Mouse (Mus musculus): ENCODE results near the gene Trim15. TPM values are rescaled to one million over a fixed set of nuclear protein-coding genes. Genes with fewer than 3 reads are reported as not detected.
A peak's percentile ranks its signal among the peaks of the same experiment; 100 is the strongest.
"Not testable (repeated sequence)": the region's sequence is repeated elsewhere in the genome, so short reads cannot be mapped to it uniquely, and the experiment has no call there.

Trim15 gene
- polyA plus RNA-seq, 1 experiment from 2014 or later: 0.40 TPM

DNA sequence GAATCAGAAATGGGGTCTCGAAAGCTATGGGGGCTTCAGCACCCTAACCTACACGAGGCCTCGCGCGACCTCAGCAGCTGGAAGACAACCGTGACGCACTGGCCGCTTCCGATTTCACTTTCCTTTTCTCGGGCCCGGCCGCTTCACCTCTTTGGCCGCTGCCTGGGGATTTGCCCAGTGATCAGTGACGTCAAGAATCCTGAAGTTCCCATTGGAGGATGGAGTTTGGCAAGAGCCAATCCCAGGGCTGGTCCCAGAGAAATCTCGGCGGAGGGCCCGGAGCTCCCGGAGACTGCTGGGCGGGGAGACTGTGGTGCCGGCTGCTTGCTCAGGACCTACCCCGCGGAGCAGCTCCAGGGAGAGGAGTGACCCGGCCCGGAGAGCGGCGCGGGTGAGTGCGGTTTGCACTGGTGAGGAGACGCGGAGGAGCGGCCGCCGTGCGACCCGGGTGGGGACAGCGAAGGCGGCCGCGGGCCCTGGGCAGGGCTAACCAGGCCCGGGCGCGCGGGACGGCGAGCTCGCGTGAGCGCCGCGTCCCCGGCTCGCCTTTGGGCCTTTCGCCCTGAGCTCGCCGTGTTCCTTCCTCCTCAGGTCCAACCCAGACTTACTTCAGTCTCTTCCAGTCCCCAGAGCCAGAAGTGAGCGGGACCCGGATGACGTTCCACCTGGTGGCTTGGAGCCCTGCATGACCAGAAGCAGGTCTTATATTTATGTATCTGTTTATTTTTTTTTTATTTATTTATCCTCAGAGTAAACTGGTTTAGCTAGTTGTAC lies 29.9 kb downstream of the Trim15 start, which contains the start of gene Trim26:
Gene Trim26 (plus strand): TSS at position 261 of the 774 bp plus-strand sequence.
- Histone ChIP-seq H3K9ac (peak within 1 kb of the TSS; percentile 88), H3K4me3 (peak within 1 kb of the TSS; percentile 71), H3K9me3 (no peaks in the 10 kb centered on the region), H3K27me3 (no peaks in the 10 kb centered on the region), H3K4me2 (peak within 1 kb of the TSS; percentile 61), H3K27ac (peak within 1 kb of the TSS; percentile 95), H3K4me1 (replicated peaks) (peaks cover 25% of the 10 kb centered on the region), H3K36me3 (no peaks in the 10 kb centered on the region)
- peak; percentile 99 for ATAC-seq (ENCODE audit: low FRiP score)
- under 1% methylated on average over 58 of the region's 58 CpGs for WGBS

- Histone ChIP-seq H3K27ac (peak overlapping the region; percentile 95), H3K4me3 (peak overlapping the region; percentile 71), H3K9me3 (no peaks in the 10 kb centered on the region), H3K4me1 (replicated peaks) (peaks cover 25% of the 10 kb centered on the region), H3K27me3 (no peaks in the 10 kb centered on the region), H3K36me3 (no peaks in the 10 kb centered on the region), H3K4me2 (peak overlapping the region; percentile 61), H3K9ac (peak overlapping the region; percentile 88)
- WGBS: 19% methylated on average over 3 of the region's 3 CpGs
- peak; percentile 66 for ATAC-seq (ENCODE audit: low FRiP score)
These were observed 30.6 kb downstream of the Trim15 start for GRCm38 (mm10) chr17:36836427-36836812.

DNA sequence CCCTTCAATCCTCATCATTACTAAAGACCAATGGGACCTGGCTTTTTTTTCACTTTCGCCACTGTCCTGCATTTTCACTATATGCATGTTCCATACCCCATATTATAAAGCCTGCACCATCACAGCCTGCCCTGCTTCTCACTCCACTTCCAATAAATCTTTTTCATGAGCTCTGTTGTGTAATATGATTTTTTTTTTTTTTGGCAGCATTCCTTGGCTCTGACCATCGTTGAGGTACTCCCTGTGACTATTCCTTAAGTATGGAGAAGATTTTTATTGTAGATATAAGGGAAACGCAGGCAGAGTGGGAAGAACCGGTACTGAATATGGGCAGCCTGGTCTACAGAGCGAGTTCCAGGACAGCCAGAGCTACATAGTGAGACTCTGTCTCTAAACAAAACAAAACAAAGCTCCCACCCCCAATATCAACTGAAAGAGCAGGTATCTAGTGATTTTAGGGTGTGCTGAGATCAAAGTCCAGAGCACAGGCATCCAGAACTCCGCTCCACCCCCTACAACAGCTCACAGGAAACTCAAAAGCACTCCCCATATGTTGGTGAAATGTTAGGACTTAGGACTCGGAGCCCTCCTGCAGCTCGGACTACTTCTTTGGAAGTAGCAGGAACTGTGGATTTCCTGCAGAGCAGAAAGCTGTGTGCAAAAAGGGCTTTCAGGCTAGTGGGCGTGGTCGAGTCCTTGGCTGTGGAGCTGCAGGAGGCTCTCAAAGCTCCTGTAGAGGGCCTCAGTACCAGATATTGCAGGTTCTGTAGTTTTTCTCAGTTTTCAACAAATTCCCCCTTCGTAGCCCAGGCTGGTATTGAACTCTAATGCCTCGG lies 31.2 kb downstream of the Trim15 start:
- 36% methylated on average over 12 of the region's 12 CpGs for WGBS
- no peaks in the 10 kb centered on the region for H3K27me3 ChIP-seq
- H3K4me1 ChIP-seq (replicated peaks): peaks cover 25% of the 10 kb centered on the region
- ATAC-seq (ENCODE audit: low FRiP score): peak; percentile 2; the same call in 1 of the 2 replicates
- peak overlapping the region; percentile 95 for H3K27ac ChIP-seq
- H3K9ac ChIP-seq: peak overlapping the region; percentile 88; the same call in 1 of the 2 replicates
- H3K4me3 ChIP-seq: peak overlapping the region; percentile 71; the same call in 1 of the 2 replicates
- H3K9me3 ChIP-seq: no peaks in the 10 kb centered on the region
- H3K4me2 ChIP-seq: peak overlapping the region; percentile 61
- no peaks in the 10 kb centered on the region for H3K36me3 ChIP-seq

GRCm38 (mm10) chr17:36832694-36833093 lies 34.3 kb downstream of the Trim15 start:
- H3K4me2 ChIP-seq: no peak overlapping the region
- H3K4me1 ChIP-seq (replicated peaks): peaks cover 10% of the 10 kb centered on the region
- H3K4me3 ChIP-seq: no peak overlapping the region
- WGBS: 58% methylated on average over 4 of the region's 4 CpGs
- no peaks in the 10 kb centered on the region for H3K36me3 ChIP-seq
- H3K27ac ChIP-seq: no peak overlapping the region
- no peak for ATAC-seq (ENCODE audit: low FRiP score)
- no peaks in the 10 kb centered on the region for H3K9me3 ChIP-seq
- no peak overlapping the region for H3K9ac ChIP-seq
- H3K27me3 ChIP-seq: 0 out of 2 replicates have a peak, but pooled peaks cover 4% of the 10 kb centered on the region

DNA sequence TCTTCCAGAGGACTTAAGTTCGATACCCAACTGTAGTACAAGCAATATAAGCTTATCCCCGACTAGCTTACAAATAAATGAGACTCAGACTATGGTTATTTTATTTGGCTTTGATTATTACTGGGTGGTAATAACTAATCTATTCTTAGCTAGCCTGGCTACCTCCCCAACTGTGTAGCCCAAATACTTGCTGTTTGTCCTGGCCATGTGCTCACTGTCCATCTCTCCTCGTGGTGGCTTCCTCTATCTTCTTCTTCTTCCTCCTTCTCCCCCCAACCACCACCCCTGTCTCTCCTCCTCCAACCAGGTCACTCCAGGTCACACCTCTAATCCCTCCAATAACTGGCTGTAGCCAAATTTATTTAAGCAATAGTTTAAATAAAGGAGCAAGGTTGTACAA lies 36.5 kb downstream of the Trim15 start:
- Histone ChIP-seq H3K4me2 (no peak overlapping the region), H3K9ac (no peak overlapping the region), H3K9me3 (no peaks in the 10 kb centered on the region), H3K4me1 (replicated peaks) (no peaks in the 10 kb centered on the region), H3K27me3 (0 out of 2 replicates have a peak, but pooled peaks cover 4% of the 10 kb centered on the region), H3K36me3 (no peaks in the 10 kb centered on the region), H3K27ac (no peak overlapping the region), H3K4me3 (no peak overlapping the region)
- no peak for ATAC-seq (ENCODE audit: low FRiP score)
- WGBS: 80% methylated on average over 3 of the region's 3 CpGs

GRCm38 (mm10) chr17:36828488-36828887 lies 38.5 kb downstream of the Trim15 start:
- 0 out of 2 replicates have a peak, but pooled peaks cover 4% of the 10 kb centered on the region for H3K27me3 ChIP-seq
- no peaks in the 10 kb centered on the region for H3K4me1 ChIP-seq (replicated peaks)
- ATAC-seq (ENCODE audit: low FRiP score): no peak
- H3K4me3 ChIP-seq: no peak overlapping the region
- 91% methylated on average over 2 of the region's 2 CpGs for WGBS
- no peaks in the 10 kb centered on the region for H3K9me3 ChIP-seq
- no peaks in the 10 kb centered on the region for H3K36me3 ChIP-seq
- no peak overlapping the region for H3K27ac ChIP-seq
- no peak overlapping the region for H3K9ac ChIP-seq
- H3K4me2 ChIP-seq: no peak overlapping the region

GRCm38 (mm10) chr17:36826002-36826401 lies 41.0 kb downstream of the Trim15 start:
- H3K36me3 ChIP-seq; H3K9me3 ChIP-seq; H3K27me3 ChIP-seq; H3K4me1 ChIP-seq (replicated peaks); H3K9ac ChIP-seq; H3K27ac ChIP-seq: not testable (repeated sequence)
- 16% methylated on average over 5 of the region's 5 CpGs for WGBS
- Histone ChIP-seq H3K4me2 (peak overlapping the region; percentile 39), H3K4me3 (0 out of 2 replicates have a peak overlapping the region, but pooled peaks have one; percentile 7)
- peak; percentile 80 for ATAC-seq (ENCODE audit: low FRiP score)

DNA sequence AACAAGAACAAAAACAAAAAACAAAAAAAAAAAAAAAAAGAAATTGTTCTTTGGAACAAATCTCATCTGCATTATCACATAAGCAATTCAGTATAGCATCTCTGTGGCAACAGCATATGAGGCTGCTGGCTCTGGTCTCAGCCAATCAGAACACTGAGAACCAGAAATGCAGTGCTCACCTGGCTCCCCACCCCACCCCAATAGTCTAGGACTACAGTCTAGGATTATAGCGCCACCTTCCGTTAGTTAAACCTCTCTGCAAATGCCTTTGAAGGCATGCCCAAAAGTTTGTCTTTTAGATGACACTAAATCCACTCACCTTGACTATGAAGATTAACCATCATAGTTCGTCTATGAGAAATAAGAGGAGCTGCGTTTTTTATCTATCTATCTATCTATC lies 41.5 kb downstream of the Trim15 start:
- 23% methylated on average over 4 of the region's 4 CpGs for WGBS

GRCm38 (mm10) chr17:36824005-36824404 lies 43.0 kb downstream of the Trim15 start:
- Histone ChIP-seq H3K4me3 (no peak overlapping the region), H3K9ac (no peak overlapping the region), H3K27me3 (0 out of 2 replicates have a peak, but pooled peaks cover 4% of the 10 kb centered on the region), H3K4me2 (no peak overlapping the region), H3K9me3 (no peaks in the 10 kb centered on the region), H3K27ac (no peak overlapping the region), H3K36me3 (no peaks in the 10 kb centered on the region), H3K4me1 (replicated peaks) (no peaks in the 10 kb centered on the region)
- no peak for ATAC-seq (ENCODE audit: low FRiP score)

More for the DNA sequence above, 41.5 kb downstream of the Trim15 start:
- Histone ChIP-seq H3K4me3 (no peak overlapping the region), H3K9me3 (no peaks in the 10 kb centered on the region), H3K4me1 (replicated peaks) (no peaks in the 10 kb centered on the region), H3K36me3 (no peaks in the 10 kb centered on the region), H3K27ac (no peak overlapping the region), H3K9ac (no peak overlapping the region), H3K4me2 (peak overlapping the region; percentile 39), H3K27me3 (0 out of 2 replicates have a peak, but pooled peaks cover 4% of the 10 kb centered on the region)
- peak; percentile 79 for ATAC-seq (ENCODE audit: low FRiP score)

GRCm38 (mm10) chr17:36811871-36812270 lies 55.1 kb downstream of the Trim15 start, which contains the start of gene H2-M10.6:
TSS of gene H2-M10.6 (plus strand) at chr17:36812171.
- no peaks in the 10 kb centered on the region for H3K9me3 ChIP-seq
- no peak within 1 kb of the TSS for H3K9ac ChIP-seq
- no peak within 1 kb of the TSS for H3K27ac ChIP-seq
- ATAC-seq (ENCODE audit: low FRiP score): no peak
- H3K4me3 ChIP-seq: no peak within 1 kb of the TSS
- no peaks in the 10 kb centered on the region for H3K27me3 ChIP-seq
- H3K4me1 ChIP-seq (replicated peaks): no peaks in the 10 kb centered on the region
- no peak within 1 kb of the TSS for H3K4me2 ChIP-seq
- no peaks in the 10 kb centered on the region for H3K36me3 ChIP-seq
